Mouse (Mus musculus): ENCODE data around the gene Olfr985. TPM values are rescaled to one million over a fixed set of nuclear protein-coding genes. Genes with fewer than 3 reads are reported as not detected.

The Olfr985 gene
- polyA plus RNA-seq, 1 experiment from 2014 or later = not detected

DNA sequence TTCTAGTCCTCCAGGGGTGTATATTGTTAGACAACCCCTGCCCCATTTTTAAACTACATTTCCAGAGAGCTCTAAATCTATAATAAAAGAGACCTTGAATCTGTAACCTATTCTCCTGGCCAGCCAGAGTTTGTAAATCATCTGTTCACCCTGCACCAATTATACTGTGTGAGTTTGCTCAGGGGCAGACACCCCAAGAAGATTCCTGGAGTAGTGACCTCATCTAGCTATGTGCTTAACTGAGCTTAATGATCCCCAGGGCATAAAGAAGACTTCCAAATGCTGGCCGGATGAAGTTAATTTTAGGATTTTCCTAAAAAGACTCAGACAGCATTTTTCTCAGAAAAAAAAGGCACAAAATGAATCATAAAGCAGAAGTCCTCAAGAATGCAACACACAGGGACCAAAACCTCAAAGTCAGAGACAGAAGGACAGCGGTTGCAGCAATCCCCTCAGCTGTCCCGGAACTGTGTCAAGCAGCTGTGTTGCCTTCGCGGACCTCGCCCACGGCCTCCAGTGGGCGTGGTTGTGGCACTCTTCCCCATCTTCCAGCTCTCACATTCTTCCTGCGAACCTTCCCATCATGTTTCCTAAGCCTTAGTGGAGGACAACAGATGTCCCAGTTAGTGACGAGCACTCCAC, 13.2 kb downstream of the Olfr985 start:
- no peaks in the 10 kb centered on the region for H3K27me3 ChIP-seq (ENCODE audit: control insufficient read depth, insufficient read depth, low read length)
- H3K27ac ChIP-seq (ENCODE audit: low read length) = peak overlapping the region; percentile 3; the same call in 1 of the 2 replicates
- H3K4me1 ChIP-seq (ENCODE audit: control insufficient read depth, insufficient read depth, low read length) = no peaks in the 10 kb centered on the region
- peak; percentile 40; the same call in 1 of the 2 replicates for ATAC-seq (ENCODE audit: insufficient read depth, low FRiP score)
- H3K9me3 ChIP-seq (replicated peaks; ENCODE audit: control insufficient read depth, low read length) = no peaks in the 10 kb centered on the region
- WGBS = 33% methylated on average over 10 of the region's 10 CpGs
- H3K36me3 ChIP-seq (ENCODE audit: control insufficient read depth, insufficient read depth, low read length) = no peaks in the 10 kb centered on the region
- no peak overlapping the region for H3K9ac ChIP-seq (ENCODE audit: low read length)
- peak overlapping the region; percentile 13; the same call in 1 of the 2 replicates for H3K4me2 ChIP-seq (ENCODE audit: low read depth, low read length)
- no peak overlapping the region for H3K4me3 ChIP-seq (replicated peaks; ENCODE audit: low read length)

DNA sequence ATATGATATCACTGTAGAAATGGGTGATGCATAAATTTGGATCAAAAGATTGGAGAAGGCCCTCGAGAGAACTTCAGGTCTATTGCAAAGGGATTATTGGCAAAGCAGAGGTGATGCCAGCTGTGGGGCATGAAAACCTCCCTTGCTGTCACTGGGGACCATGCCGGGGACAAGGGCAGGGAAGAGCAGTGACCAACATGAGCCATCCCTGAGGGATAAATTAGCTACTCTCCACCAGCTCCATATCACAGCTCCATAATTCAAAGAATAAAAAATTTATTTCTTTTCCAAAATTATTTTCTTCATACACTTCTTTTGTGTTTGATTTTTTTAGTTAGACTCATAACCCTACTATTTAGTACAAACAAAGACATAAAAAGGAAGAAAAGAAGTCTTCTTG, 15.9 kb downstream of the Olfr985 start, which contains the start of gene Olfr984:
Gene Olfr984 (minus strand): TSS at position 101 of the 400 bp plus-strand sequence.
- no peaks in the 10 kb centered on the region for H3K4me1 ChIP-seq (ENCODE audit: control insufficient read depth, insufficient read depth, low read length)
- H3K27ac ChIP-seq (ENCODE audit: low read length) = no peak within 1 kb of the TSS
- H3K27me3 ChIP-seq (ENCODE audit: control insufficient read depth, insufficient read depth, low read length) = no peaks in the 10 kb centered on the region
- H3K9me3 ChIP-seq (replicated peaks; ENCODE audit: control insufficient read depth, low read length) = no peaks in the 10 kb centered on the region
- no peaks in the 10 kb centered on the region for H3K36me3 ChIP-seq (ENCODE audit: control insufficient read depth, insufficient read depth, low read length)
- H3K4me2 ChIP-seq (ENCODE audit: low read depth, low read length) = no peak within 1 kb of the TSS
- H3K4me3 ChIP-seq (replicated peaks; ENCODE audit: low read length) = no peak within 1 kb of the TSS
- WGBS = 78% methylated on average over 2 of the region's 2 CpGs
- no peak within 1 kb of the TSS for H3K9ac ChIP-seq (ENCODE audit: low read length)
- ATAC-seq (ENCODE audit: insufficient read depth, low FRiP score) = no peak

GRCm38 (mm10) chr9:40094769-40095168, 35.2 kb downstream of the Olfr985 start:
- Histone ChIP-seq H3K9me3 (replicated peaks; ENCODE audit: control insufficient read depth, low read length) (no peaks in the 10 kb centered on the region), H3K27ac (ENCODE audit: low read length) (no peak overlapping the region), H3K4me2 (ENCODE audit: low read depth, low read length) (no peak overlapping the region), H3K4me1 (ENCODE audit: control insufficient read depth, insufficient read depth, low read length) (no peaks in the 10 kb centered on the region), H3K36me3 (ENCODE audit: control insufficient read depth, insufficient read depth, low read length) (no peaks in the 10 kb centered on the region), H3K27me3 (ENCODE audit: control insufficient read depth, insufficient read depth, low read length) (no peaks in the 10 kb centered on the region), H3K9ac (ENCODE audit: low read length) (no peak overlapping the region), H3K4me3 (replicated peaks; ENCODE audit: low read length) (no peak overlapping the region)
- 57% methylated on average over 3 of the region's 3 CpGs for WGBS
- ATAC-seq (ENCODE audit: insufficient read depth, low FRiP score) = no peak

DNA sequence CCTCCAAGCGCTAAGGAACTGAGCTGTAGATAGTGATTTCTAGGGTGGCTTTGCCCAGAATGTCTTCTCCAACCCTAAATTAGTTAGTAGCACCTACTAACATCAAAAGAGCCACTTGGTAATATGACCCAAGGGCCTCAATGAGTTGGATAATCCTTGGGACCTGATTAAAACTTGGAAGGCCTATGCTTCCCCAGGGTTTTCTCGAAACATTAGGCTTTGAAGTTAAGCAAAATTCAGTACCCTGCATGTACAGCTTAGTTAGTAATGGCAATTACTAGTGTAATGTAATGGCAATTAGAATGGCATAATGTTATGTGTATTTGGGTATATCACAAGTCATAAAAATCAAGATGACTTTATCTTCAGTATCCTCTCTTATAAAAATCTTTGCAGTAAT, 36.5 kb downstream of the Olfr985 start, which contains the start of gene Olfr983:
Gene Olfr983 (minus strand): TSS at position 101 of the 400 bp plus-strand sequence.
- H3K9ac ChIP-seq (ENCODE audit: low read length) = no peak within 1 kb of the TSS
- H3K4me1 ChIP-seq (ENCODE audit: control insufficient read depth, insufficient read depth, low read length) = no peaks in the 10 kb centered on the region
- no peaks in the 10 kb centered on the region for H3K9me3 ChIP-seq (replicated peaks; ENCODE audit: control insufficient read depth, low read length)
- 80% methylated on average over 2 of the region's 2 CpGs for WGBS
- ATAC-seq (ENCODE audit: insufficient read depth, low FRiP score) = no peak
- no peak within 1 kb of the TSS for H3K27ac ChIP-seq (ENCODE audit: low read length)
- no peak within 1 kb of the TSS for H3K4me2 ChIP-seq (ENCODE audit: low read depth, low read length)
- H3K36me3 ChIP-seq (ENCODE audit: control insufficient read depth, insufficient read depth, low read length) = no peaks in the 10 kb centered on the region
- no peaks in the 10 kb centered on the region for H3K27me3 ChIP-seq (ENCODE audit: control insufficient read depth, insufficient read depth, low read length)
- no peak within 1 kb of the TSS for H3K4me3 ChIP-seq (replicated peaks; ENCODE audit: low read length)

Other genes starting within 250 kb of the Olfr985 start
- not detected in 2 replicates for gene Olfr229, start 222.8 kb downstream of the Olfr985 start, polyA plus RNA-seq (2015; fragmentation: Nextera tagmentation; extraction: Ambion mirVana)
- not detected in 2 replicates for gene Olfr974, start 192.7 kb downstream of the Olfr985 start, polyA plus RNA-seq (2015; fragmentation: Nextera tagmentation; extraction: Ambion mirVana)
- gene Olfr975, start 178.1 kb downstream of the Olfr985 start, polyA plus RNA-seq (2015; fragmentation: Nextera tagmentation; extraction: Ambion mirVana) = not detected in 2 replicates
- gene Olfr976, start 169.1 kb downstream of the Olfr985 start, polyA plus RNA-seq (2015; fragmentation: Nextera tagmentation; extraction: Ambion mirVana) = not detected in 2 replicates
- not detected in 2 replicates for gene Olfr978, start 138.1 kb downstream of the Olfr985 start, polyA plus RNA-seq (2015; fragmentation: Nextera tagmentation; extraction: Ambion mirVana)
- not detected in 2 replicates for gene Olfr979, start 126.7 kb downstream of the Olfr985 start, polyA plus RNA-seq (2015; fragmentation: Nextera tagmentation; extraction: Ambion mirVana)
- not detected in 2 replicates for gene Olfr980, start 120.6 kb downstream of the Olfr985 start, polyA plus RNA-seq (2015; fragmentation: Nextera tagmentation; extraction: Ambion mirVana)
- gene Olfr981, start 108.7 kb downstream of the Olfr985 start, polyA plus RNA-seq (2015; fragmentation: Nextera tagmentation; extraction: Ambion mirVana) = not detected in 2 replicates
- not detected in 2 replicates for gene Olfr982, start 56.4 kb downstream of the Olfr985 start, polyA plus RNA-seq (2015; fragmentation: Nextera tagmentation; extraction: Ambion mirVana)
- not detected in 2 replicates for gene Olfr983, start 36.6 kb downstream of the Olfr985 start, polyA plus RNA-seq (2015; fragmentation: Nextera tagmentation; extraction: Ambion mirVana)
- not detected in 2 replicates for gene Olfr984, start 16.0 kb downstream of the Olfr985 start, polyA plus RNA-seq (2015; fragmentation: Nextera tagmentation; extraction: Ambion mirVana)
- gene Tmem225, start 17.9 kb upstream of the Olfr985 start, polyA plus RNA-seq (2015; fragmentation: Nextera tagmentation; extraction: Ambion mirVana) = not detected in 2 replicates
- gene Olfr986, start 50.7 kb upstream of the Olfr985 start, polyA plus RNA-seq (2015; fragmentation: Nextera tagmentation; extraction: Ambion mirVana) = not detected in 2 replicates
- 3.3 and 4.5 TPM in 2 replicates for gene Zfp202, start 62.1 kb upstream of the Olfr985 start, polyA plus RNA-seq (2015; fragmentation: Nextera tagmentation; extraction: Ambion mirVana)
- gene Scn3b, start 139.0 kb upstream of the Olfr985 start, polyA plus RNA-seq (2015; fragmentation: Nextera tagmentation; extraction: Ambion mirVana) = 4.9 and 7.1 TPM in 2 replicates

Measured in stomach, embryonic 16.5 days (tissue).